Mouse (Mus musculus) myocyte (in vitro differentiated cells): ENCODE measurements around the gene Kmt2e. TPM values are rescaled to one million over a fixed set of nuclear protein-coding genes. Genes with fewer than 3 reads are reported as not detected.

Experiments
- H3K27me3 ChIP-seq: one replicate; pipeline ENCODE4 v1.6.1; 2011; ENCODE audit not compliant: control insufficient read depth, insufficient read depth, insufficient read length
- H3K36me3 ChIP-seq: one replicate; pipeline ENCODE4 v1.6.1; 2011; ENCODE audit not compliant: control insufficient read depth, insufficient read depth
- H3K4me2 ChIP-seq: one replicate; pipeline ENCODE4 v1.6.1; 2011; ENCODE audit warnings: low read depth, control low read depth
- H3K4me3 ChIP-seq: one replicate; pipeline ENCODE4 v1.5.1; 2011; ENCODE audit warnings: mild to moderate bottlenecking, control low read depth, moderate library complexity
- H3K79me2 ChIP-seq: one replicate; pipeline ENCODE4 v1.6.1; 2011; ENCODE audit not compliant: control insufficient read depth, insufficient read depth
- H3ac ChIP-seq: one replicate; pipeline ENCODE4 v1.6.1; 2011; ENCODE audit not compliant: control insufficient read depth, insufficient read length
- CEBPB ChIP-seq: IDR thresholded peaks from 2 replicates; pipeline ENCODE4 v1.6.1; 2011; ENCODE audit warnings: mild to moderate bottlenecking, moderate library complexity; ENCODE audit not compliant: poor library complexity, insufficient read depth, severe bottlenecking
- E2F4 ChIP-seq: IDR thresholded peaks from one replicate; pipeline ENCODE4 v1.6.1; 2011; ENCODE audit warnings: mild to moderate bottlenecking, control low read depth, moderate library complexity; ENCODE audit not compliant: insufficient read depth
- MAX ChIP-seq: IDR thresholded peaks from one replicate; pipeline ENCODE4 v1.6.1; 2011; ENCODE audit warnings: low read depth, mild to moderate bottlenecking, control low read depth
- MYOD1 ChIP-seq, 3 experiments: IDR thresholded peaks; one replicate each; pipeline ENCODE4 v1.6.1; 2011; ENCODE audit warnings: control low read depth in 2 of 3, low read depth in 2 of 3, mild to moderate bottlenecking in 2 of 3, moderate library complexity in 1 of 3; ENCODE audit not compliant: insufficient read length in 2 of 3, control insufficient read depth in 1 of 3
- MYOG ChIP-seq, 3 experiments: IDR thresholded peaks; one replicate each; pipeline ENCODE4 v1.6.1; 2011; ENCODE audit warnings: control low read depth in 2 of 3, low read depth in 2 of 3, mild to moderate bottlenecking in 2 of 3; ENCODE audit not compliant: insufficient read length in 2 of 3, control insufficient read depth in 1 of 3, insufficient read depth in 1 of 3
- POLR2A ChIP-seq: IDR thresholded peaks from one replicate; pipeline ENCODE4 v1.6.1; 2011; ENCODE audit warnings: low read depth, mild to moderate bottlenecking, control low read depth, moderate library complexity; ENCODE audit not compliant: insufficient read length
- POLR2AphosphoS2 ChIP-seq: IDR thresholded peaks from one replicate; pipeline ENCODE4 v1.6.1; 2011; ENCODE audit warnings: low read depth, control low read depth; ENCODE audit not compliant: insufficient read length
- REST ChIP-seq: IDR thresholded peaks from one replicate; pipeline ENCODE4 v1.6.1; 2011; ENCODE audit warnings: mild to moderate bottlenecking, control low read depth, moderate library complexity; ENCODE audit not compliant: insufficient read depth, insufficient read length
- SRF ChIP-seq: IDR thresholded peaks from one replicate; pipeline ENCODE4 v1.6.1; 2011; ENCODE audit warnings: low read depth; ENCODE audit not compliant: control insufficient read depth, insufficient read length
- TCF12 ChIP-seq: IDR thresholded peaks from one replicate; pipeline ENCODE4 v1.6.1; 2011; ENCODE audit warnings: mild to moderate bottlenecking, control low read depth; ENCODE audit not compliant: poor library complexity, insufficient read depth, severe bottlenecking
- TCF3 ChIP-seq: IDR thresholded peaks from one replicate; pipeline ENCODE4 v1.6.1; 2011; ENCODE audit warnings: low read depth, control low read depth; ENCODE audit not compliant: insufficient read length
- USF1 ChIP-seq: IDR thresholded peaks from one replicate; pipeline ENCODE4 v1.6.1; 2011; ENCODE audit warnings: low read depth, mild to moderate bottlenecking, control low read depth, moderate library complexity
- polyA plus RNA-seq: library from polyadenylated mRNA; unstranded; fragments of >200 nt; fragmentation: generic; extraction: Trizol; gene quantifications from one replicate; pipeline ENCODE4 v1.2.1, GENCODE M21; 2012; ENCODE audit warnings: missing spikeins

Gene Kmt2e
- polyA plus RNA-seq, 1 experiment, result 9.0 TPM

GRCm38 (mm10) chr5:23511456-23511855, 77.2 kb downstream of the Kmt2e start:
- TF ChIP-seq TCF12 (no peak), TCF3 (no peak), POLR2AphosphoS2 (no peak)
- peaks cover 9% of the 10 kb centered on the region for H3K36me3 ChIP-seq

DNA sequence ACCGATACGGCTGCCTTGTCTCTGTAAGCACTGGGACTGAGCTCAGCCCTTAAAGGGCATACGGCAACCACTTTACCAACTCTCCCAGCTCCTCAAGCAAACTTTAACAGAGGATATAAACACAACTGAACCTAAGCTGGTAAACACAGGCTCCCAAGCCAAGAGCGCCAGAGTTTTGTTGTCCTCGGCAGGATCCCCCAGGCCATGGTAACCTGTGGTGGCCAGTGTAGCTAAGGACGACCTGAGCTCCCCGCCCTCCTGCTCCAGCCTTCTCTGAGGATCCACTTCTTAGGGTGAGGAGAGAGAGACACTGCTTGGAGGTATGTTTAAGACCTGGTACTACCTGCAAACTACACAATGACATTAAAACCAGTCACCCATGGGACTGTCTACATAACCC, 78.3 kb downstream of the Kmt2e start:
- Histone ChIP-seq H3K4me3 (no peak overlapping the region), H3K79me2 (no peaks in the 10 kb centered on the region), H3ac (no peak overlapping the region), H3K4me2 (no peak overlapping the region), H3K27me3 (no peaks in the 10 kb centered on the region), H3K36me3 (peaks cover 9% of the 10 kb centered on the region)
- no peak for TF ChIP-seq POLR2A
- TF ChIP-seq REST, result no peak
- TF ChIP-seq TCF12, result no peak
- TF ChIP-seq MYOD1 (IDR thresholded peaks at IDR 0.05; ENCODE audit: control insufficient read depth in 1 of 3, insufficient read length in 2 of 3, low read depth in 2 of 3), result no peak
- no peak for TF ChIP-seq POLR2AphosphoS2
- no peak for TF ChIP-seq SRF
- TF ChIP-seq USF1, result no peak
- TF ChIP-seq CEBPB, result no peak
- TF ChIP-seq E2F4, result no peak

More at GRCm38 (mm10) chr5:23511456-23511855, 77.2 kb downstream of the Kmt2e start:
- no peaks in the 10 kb centered on the region for H3K27me3 ChIP-seq
- H3K4me3 ChIP-seq, result no peak overlapping the region
- H3K4me2 ChIP-seq, result no peak overlapping the region
- H3K79me2 ChIP-seq, result no peaks in the 10 kb centered on the region
- H3ac ChIP-seq, result no peak overlapping the region

DNA sequence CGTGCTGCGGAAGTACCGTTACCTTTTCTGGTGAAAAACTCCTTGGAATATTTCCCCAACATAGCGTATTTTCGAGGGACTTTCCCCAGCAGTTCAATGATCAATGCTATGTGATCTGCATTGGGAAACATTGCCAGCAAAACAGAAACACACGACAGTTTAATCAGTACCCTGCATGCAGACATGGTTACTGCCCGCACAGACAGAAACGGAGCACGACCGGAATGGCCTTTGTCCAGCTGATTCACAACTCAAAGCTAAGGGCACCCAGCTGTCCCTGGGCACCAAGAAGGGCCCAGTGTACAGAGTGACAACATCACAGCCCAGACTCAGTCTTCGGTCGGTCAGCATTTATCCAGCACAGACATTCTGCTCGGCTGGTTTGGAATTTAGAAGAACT, 79.2 kb downstream of the Kmt2e start:
- no peak overlapping the region for H3ac ChIP-seq
- no peak for TF ChIP-seq MYOD1 (IDR thresholded peaks at IDR 0.05; ENCODE audit: control insufficient read depth in 1 of 3, insufficient read length in 2 of 3, low read depth in 2 of 3)
- TF ChIP-seq MYOG (IDR thresholded peaks at IDR 0.05; ENCODE audit: control insufficient read depth in 1 of 3, insufficient read depth in 1 of 3, insufficient read length in 2 of 3, low read depth in 2 of 3), result no peak
- TF ChIP-seq SRF, result no peak
- no peak for TF ChIP-seq POLR2AphosphoS2
- TF ChIP-seq POLR2A, result no peak
- TF ChIP-seq TCF12, result no peak
- TF ChIP-seq TCF3, result no peak
- TF ChIP-seq REST, result no peak
- no peak for TF ChIP-seq CEBPB
- no peak for TF ChIP-seq MAX
- no peak for TF ChIP-seq E2F4
- no peak for TF ChIP-seq USF1
- no peak overlapping the region for H3K4me3 ChIP-seq
- H3K27me3 ChIP-seq, result no peaks in the 10 kb centered on the region
- no peaks in the 10 kb centered on the region for H3K79me2 ChIP-seq
- no peak overlapping the region for H3K4me2 ChIP-seq
- H3K36me3 ChIP-seq, result peaks cover 9% of the 10 kb centered on the region

DNA sequence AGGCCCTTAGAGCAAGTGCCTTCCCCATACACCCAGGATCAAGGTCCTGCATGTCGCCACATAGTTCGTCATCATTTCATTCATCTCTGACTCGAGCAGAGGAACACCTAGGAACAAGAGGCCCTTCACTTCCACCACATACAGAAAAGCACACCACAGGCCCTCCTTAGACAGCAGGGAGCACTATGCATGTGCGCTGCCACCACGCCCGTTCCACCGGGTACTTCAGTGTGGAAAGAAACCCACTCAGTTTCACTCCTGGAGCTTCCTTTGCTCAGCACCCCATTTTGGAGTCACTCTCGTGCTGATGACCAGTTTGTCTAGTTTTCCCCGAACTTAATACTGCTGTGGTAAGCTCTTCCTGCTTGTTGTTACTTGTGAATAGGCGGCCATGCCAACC, 80.8 kb downstream of the Kmt2e start:
- H3K36me3 ChIP-seq, result peaks cover 9% of the 10 kb centered on the region
- TF ChIP-seq TCF3 (no peak), REST (no peak), POLR2AphosphoS2 (no peak), SRF (no peak), MAX (no peak), E2F4 (no peak), POLR2A (no peak), CEBPB (no peak), MYOD1 (IDR thresholded peaks at IDR 0.05; ENCODE audit: control insufficient read depth in 1 of 3, insufficient read length in 2 of 3, low read depth in 2 of 3) (no peak), USF1 (no peak), TCF12 (no peak), MYOG (IDR thresholded peaks at IDR 0.05; ENCODE audit: control insufficient read depth in 1 of 3, insufficient read depth in 1 of 3, insufficient read length in 2 of 3, low read depth in 2 of 3) (no peak)
- no peak overlapping the region for H3K4me2 ChIP-seq
- H3K27me3 ChIP-seq, result no peaks in the 10 kb centered on the region
- H3ac ChIP-seq, result no peak overlapping the region
- no peak overlapping the region for H3K4me3 ChIP-seq
- H3K79me2 ChIP-seq, result no peaks in the 10 kb centered on the region

DNA sequence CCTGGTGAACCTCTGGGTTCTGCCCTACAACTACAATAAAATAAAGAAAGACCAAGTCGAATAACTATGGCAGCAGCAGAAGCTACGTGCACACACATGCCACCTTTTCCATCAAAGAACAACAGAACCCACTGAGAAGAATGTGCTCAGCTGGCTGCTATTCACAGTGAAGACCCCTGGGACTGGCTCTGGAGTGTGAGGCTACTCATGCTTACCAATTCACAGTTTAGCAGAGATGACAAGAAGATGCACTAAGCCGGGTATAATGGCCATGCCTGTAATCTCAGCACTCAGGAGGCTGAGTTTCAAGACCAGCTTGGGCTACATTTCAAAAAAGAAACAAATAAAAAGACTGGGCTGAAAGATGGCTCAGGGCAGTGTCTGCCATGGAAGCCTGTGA, 82.7 kb downstream of the Kmt2e start:
- Histone ChIP-seq H3K36me3 (peaks cover 9% of the 10 kb centered on the region), H3K27me3 (no peaks in the 10 kb centered on the region), H3K4me3 (no peak overlapping the region), H3K79me2 (no peaks in the 10 kb centered on the region), H3K4me2 (no peak overlapping the region), H3ac (no peak overlapping the region)
- no peak for TF ChIP-seq MAX
- no peak for TF ChIP-seq MYOD1 (IDR thresholded peaks at IDR 0.05; ENCODE audit: control insufficient read depth in 1 of 3, insufficient read length in 2 of 3, low read depth in 2 of 3)
- no peak for TF ChIP-seq POLR2A
- no peak for TF ChIP-seq TCF3
- TF ChIP-seq E2F4, result no peak
- no peak for TF ChIP-seq CEBPB
